Mouse (Mus musculus): ENCODE data around the gene Sspo.

Sspo gene

GRCm38 (mm10) chr6:48542631-48543030 lies 94.6 kb downstream of the Sspo start:
- DNase-seq: no peak

GRCm38 (mm10) chr6:48545251-48545650 lies 97.2 kb downstream of the Sspo start:
- no peak for DNase-seq

- DNase-seq: no peak
Measured at GRCm38 (mm10) chr6:48546271-48546670, 98.2 kb downstream of the Sspo start.

- no peak for DNase-seq
Measured at GRCm38 (mm10) chr6:48546858-48547257, 98.8 kb downstream of the Sspo start.

GRCm38 (mm10) chr6:48548314-48548713 lies 100.3 kb downstream of the Sspo start:
- DNase-seq: no peak
